Mouse (Mus musculus): ENCODE data around the gene 1810010D01Rik.
A peak's percentile ranks its signal among the peaks of the same experiment; 100 is the strongest.

Gene 1810010D01Rik

DNA sequence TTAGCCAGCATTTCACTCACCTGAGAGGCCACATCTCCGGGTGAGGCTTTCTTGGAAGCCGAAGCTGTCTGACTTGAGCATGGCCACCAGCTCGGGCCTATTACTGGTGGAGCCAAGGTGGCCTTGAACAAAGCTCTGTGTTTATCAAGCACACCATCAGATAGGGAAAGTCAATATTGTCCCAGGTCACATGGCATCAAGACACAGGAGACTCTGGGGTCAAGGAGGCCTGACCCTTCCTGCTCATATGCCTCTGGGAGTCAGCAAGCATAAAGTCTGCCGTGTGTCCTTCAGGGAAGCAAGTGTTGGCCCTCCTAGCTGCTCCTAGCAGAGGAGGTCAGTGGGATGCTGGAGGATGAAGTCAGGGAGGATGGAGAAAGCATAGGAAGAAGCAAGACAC lies at the start of gene 1810010D01Rik:
Gene 1810010D01Rik (minus strand): TSS at position 114 of the 400 bp plus-strand sequence.
- DNase-seq (ENCODE audit: low spot score in 2 of 2), result no peak

DNA sequence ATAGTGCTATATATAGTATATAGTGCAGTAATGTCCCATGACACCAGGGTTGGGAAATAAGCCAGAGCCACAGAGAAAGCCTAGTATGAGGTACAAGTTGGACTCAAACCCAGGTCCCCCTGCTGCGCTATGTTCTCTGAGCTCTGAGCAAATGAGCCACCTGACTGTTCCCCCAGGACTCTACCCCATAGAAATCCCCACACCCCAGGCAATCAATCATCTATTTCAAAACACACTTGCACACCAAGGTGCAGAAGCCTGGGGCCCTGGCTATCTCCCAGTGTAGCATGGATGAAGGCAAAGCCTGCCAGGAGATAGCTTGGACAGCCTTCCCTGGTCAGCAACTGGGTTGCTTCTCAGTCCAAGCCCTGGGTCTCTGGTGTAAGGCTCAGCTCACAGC lies 48.2 kb upstream of the 1810010D01Rik start:
- DNase-seq (ENCODE audit: low spot score in 2 of 2), result no peak

DNA sequence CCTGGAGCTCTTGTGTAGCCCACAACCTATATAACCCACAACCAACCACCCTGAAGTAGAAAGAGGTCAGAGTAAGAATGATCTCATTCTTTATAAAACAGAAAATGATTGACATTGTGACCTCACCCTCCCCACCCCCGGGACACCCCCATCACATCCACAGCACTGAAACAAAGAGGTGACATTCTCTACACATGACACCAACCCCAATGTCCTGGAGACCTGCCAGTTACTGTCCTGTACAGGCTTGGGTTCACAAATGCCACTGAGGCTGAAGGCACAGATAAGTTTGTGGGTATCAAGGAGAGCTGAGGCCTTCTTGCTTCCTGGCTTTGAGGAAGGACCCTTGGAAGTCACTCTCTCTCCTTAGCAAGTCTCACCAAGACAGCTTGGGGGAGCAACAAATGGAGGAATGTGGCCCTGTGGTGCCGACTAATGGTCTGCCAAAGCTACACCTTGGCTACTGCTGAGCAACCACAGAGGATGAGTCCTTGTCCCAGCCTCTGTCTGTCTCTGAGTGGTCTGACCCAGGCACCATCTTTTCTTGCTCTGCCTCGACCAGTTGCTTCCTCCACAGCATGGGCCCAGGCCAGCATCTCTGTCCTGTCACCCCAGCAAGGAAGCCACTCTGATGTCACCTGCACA lies 46.2 kb upstream of the 1810010D01Rik start:
- DNase-seq (ENCODE audit: low spot score in 2 of 2), result no peak

DNA sequence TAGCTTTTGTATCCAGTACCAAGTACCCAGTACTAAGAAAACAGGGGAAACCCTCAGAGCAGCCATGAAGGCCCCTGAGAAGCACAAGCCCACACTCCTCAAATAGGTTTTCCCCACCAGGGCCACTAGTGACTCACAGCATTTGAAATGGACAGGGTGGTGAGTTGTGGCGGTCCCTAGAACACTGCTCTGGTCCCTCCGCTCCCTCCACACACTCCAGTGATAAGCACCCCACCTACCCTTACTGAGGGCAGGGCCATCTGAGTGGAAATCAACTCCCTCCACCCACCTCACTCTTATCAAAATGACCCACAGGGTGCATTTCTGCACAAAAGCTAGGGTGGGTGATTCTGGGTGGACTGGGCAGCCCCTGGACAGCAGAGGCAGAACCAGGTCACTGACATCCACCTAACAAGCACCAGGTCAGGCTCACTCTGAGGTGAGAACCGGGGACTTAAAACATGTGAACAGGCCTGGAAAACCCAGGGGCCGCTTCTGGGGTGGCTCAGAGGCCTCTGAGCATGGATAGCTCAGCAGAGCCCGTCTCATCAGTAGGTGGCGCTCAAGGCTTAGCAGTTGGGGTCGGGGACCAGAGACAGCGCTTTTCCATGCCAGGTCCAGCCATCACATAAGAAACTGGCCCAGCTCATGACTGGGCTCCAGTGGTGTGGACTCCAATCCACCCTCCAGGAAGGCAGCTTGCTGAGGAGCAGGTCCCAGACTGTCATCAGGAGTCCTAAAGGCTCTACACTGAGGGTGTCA lies 45.0 kb upstream of the 1810010D01Rik start:
- peak; percentile 81 to 87 for DNase-seq (ENCODE audit: low spot score in 2 of 2)

DNA sequence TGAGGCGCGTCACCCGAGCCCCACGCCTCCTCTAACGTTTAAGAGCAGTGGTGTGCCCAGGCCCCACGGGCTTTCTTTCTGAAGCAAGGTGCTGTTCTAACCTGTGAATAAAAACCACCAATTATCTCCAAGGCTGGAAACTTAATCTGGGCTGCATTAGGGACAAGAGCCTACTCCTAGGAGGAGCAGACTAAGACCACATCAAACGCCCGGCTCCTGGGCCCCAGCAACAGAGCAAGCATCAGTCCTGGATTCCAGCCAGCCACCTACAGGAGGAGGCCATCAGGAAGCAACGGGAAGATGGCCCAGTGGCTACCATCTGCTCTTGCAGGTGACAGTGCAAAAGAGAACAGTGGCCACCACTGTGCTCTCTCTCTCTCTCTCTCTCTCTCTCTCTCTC lies 42.3 kb upstream of the 1810010D01Rik start:
- no peak for DNase-seq (ENCODE audit: low spot score in 2 of 2)

DNA sequence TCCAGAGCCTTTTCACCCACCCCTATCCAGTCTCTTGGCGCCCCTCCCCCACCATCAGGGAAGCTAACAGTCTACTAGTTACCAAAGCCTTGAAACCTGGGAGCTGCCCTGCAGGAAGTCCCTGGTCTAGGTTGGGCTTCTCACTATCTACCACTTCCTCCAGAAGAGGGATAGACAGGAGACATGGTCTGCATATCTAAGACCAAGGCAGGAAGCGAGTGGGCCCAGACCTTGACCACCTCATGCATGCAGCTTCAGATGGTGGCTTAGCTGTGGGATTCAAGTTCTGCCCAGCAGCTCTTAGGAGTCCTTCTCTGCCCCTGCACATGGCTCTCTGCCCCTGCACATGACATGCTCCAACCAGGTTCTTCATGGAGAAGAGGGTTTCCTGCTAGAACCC lies 41.0 kb upstream of the 1810010D01Rik start:
- no peak for DNase-seq (ENCODE audit: low spot score in 2 of 2)

DNA sequence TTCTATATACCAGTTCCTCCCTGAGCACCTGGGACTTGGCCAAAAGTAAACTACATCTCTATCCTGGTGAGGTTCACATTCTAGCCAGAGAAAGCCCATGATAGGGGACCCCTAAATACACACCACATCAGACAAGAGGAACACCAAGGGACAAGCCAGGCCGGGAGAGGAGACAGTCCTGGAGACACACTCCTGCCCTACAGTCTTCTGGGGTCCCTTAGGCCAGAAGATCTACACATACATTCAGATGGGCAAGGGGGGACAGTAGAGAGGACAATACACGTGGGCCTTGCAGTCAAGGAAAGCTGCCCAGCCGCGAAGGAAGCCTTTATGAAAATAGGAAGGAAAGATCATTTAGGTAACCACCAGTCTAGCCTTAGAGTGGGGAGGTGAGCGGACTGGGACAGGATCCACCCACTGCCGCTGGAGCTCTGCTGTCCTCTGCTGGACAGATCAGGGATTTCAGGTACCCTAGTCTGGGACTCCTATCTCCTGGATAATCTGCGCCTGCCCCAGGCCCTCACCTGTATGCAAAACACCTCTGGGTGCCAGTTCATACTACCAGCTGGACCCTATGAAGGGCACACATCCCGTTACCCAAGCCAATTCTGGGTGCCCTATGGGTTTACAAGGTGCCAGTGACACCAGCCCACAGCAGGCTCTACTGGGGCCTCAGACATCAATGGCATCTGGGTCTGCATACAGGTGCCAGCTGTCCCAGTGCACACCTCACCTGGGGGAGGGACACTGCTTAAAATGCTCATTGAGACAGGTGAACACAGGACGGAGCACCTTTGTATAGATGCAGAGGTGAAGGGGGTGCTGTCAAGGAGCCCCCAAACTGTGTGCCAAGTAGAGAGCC lies 35.2 kb upstream of the 1810010D01Rik start:
- peak; percentile 78 to 85 for DNase-seq (ENCODE audit: low spot score in 2 of 2)

DNA sequence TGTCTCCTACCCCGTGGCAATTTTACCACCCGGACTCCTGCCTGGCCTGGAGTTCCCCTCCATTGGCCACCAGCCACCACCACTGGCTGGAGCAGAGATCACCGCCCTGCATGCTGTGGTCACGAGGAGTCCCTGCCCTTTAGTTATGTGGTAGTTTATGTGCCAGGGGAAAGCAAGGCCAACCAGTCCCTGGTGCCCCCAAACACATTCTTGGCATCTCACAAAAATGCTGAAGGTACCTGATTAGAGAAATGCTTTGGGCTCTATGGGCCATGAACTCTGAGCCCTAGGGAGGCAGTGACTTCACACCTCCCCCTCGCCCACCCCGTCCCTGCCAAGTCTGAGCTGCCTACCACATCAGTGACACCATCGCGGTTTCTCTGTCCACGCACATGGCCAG lies 34.1 kb upstream of the 1810010D01Rik start:
- DNase-seq (ENCODE audit: low spot score in 2 of 2), result no peak

DNA sequence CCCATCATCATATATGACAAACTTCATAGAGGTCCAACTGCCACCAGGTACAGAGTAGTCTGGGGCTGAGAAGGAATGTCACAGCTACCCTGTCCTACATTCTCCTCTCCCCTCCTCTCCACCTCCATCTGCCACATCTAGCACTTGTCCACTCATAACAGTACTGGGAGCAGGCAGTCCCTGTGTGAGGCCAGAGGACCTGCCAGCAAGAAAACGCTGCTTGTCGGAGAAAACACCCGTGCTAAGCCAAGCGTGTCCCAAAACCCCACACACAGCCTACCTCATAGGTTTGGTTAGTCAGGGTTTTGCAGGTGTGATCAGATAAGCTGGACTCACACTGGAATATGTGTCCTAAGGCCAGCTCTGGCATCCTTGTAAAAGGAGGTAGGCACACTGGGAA lies 33.0 kb upstream of the 1810010D01Rik start:
- no peak for DNase-seq (ENCODE audit: low spot score in 2 of 2)

DNA sequence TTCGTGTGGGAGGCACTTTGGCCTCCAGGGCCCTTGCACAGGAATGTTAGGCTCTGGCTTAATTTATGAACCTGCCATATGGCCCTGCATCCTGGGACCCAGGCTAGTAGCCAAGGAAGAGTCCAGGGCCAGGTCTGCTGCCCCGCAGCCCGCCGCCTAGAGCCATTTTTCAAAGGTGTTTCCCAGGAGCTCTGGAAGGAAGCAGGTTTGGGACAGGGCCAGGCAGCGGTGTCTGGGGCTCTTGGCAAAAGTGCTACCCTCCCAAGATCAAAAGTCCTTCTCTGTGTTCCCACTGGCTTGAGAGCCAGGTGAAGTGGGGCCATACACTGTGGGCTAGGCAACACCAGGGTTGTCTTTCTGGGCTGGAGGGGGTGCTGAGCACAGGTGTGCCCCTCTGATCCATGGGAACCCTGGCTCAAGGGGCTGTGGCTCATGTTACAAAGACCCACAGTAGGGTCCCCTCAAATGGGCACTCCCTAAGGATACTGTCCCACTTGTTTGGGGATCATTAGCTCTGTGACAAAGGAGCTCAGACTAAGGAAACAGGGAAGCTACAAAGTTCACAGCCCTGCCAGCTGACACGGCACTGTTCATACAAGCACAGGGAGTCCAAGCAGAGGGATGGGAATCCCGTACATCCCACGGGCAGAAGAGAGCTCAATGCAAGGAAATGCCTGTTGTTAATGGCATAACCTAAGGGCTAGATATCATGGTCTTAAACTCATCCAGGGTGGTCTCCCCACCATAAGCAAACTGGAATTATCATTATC lies 32.0 kb upstream of the 1810010D01Rik start:
- DNase-seq (ENCODE audit: low spot score in 2 of 2), result no peak

DNA sequence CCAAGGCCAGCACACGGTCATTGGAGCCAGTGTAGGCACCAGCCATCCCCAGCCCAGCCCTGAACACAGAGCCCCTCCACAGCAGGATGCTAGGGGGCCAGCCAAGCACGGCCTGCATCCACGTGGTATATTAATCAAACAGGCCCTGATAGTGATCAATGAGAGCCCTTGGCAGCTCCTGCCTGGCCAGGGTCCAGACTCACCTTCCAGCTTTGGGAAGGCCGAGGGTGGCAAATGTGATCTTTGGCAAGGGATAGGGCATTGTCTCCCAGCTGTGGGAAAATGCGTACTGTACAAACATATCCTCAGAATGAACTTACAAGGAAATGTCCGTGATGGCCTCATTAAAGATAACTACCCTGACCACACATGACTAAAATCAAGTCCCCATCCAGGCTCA lies 31.2 kb upstream of the 1810010D01Rik start:
- no peak for DNase-seq (ENCODE audit: low spot score in 2 of 2)

DNA sequence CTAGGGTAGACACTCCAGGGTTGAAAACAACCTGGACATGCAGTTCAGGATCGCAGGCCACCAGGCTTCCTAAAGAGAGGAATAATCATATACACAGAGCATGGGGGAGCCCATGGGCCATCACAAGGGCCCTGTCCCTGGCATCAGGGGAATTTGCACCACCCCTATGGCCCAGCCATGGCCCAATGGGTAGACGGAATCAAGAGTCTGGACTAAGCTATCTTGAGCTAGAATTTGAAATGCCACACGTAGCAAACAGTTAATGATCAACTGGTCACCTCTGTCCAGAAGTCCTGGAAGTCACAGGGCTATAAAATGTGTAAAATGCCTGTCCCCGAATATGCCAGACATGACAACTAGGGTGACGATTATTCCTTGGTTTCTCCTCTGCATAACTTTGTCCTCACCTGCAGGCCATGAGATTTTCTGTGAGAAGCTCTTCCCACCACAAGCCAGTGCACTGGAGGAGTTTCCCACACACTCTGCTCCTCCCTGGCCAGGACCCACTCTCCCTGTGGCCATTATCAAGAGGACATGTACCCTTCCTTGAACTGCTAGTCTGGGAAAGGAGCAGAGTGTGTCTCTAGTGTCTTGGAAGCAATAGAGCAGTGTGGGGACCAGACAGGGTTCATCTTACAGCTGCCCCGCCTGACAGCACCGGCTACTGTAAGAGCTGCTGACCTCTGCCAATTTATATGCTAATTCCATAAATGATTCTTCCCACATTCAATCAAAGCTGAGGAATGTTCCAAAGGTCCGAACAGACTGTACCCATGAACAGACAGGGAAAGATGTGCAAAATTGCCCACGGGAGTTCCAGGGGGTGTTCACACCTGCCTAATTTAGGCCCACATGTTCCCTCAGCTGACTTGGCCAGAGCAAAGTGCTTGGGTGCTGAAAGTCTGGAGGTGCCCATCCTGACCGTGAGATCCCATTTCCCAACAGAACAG lies 27.2 kb upstream of the 1810010D01Rik start:
- DNase-seq (ENCODE audit: low spot score in 2 of 2), result no peak

DNA sequence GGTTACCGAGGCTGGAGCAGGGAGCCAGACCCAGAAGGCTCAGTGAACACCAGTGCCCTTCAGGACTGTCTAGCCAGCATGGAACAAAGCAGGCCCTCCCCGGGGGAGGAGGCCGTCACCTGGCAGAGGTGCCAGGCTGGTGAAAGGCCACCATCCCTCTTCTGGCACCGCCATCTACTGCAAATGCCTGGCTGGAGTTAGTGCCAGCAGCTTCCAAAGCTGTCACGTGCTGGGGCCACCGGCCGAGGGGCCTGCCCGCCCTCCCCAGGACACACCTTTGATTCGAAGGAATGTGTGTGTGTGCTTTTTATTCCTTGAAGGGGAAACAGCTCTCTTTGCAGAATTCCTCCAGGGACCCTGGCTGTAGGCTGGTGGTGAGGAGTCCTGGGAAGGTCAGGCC lies 23.7 kb upstream of the 1810010D01Rik start:
- no peak for DNase-seq (ENCODE audit: low spot score in 2 of 2)

DNA sequence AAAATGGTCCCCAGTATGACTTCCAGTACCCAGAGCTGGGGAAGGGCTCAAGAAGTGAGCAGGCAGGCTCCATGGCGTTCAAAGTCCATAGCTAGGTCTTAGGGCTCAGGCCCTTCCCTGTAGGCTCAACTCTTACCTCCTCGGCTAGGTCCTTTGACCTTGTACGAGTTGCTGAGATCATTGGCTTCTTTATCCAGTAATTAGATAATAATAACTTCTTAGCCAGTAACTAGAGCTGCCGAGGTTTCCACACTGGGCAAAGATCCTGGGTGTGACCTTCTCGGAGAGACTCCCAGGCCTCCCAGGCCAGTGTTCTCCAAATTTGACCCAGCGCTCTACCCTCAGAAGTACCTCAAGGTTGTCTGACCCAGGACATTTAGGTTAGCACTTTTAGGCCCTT lies 18.7 kb upstream of the 1810010D01Rik start:
- no peak for DNase-seq (ENCODE audit: low spot score in 2 of 2)

DNA sequence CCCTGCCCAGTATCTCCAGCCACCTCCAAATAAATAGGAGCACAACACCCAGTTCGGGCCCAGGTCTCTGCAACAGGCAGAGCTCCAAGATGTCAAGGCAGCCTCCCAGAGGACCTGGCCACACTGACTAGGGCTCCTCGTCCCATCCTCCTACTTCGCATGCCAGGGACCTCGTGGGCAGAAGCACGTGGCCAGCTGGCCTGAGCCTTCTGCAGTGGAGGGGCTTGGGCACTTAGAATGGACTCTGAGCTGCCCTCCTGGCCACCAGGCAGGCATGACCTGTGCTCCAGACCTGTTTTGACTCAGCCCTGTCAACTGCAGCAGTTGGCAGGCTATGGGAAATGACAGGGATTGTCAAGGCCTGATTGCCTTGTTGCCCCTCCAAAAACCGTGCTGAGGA lies 17.7 kb upstream of the 1810010D01Rik start:
- no peak for DNase-seq (ENCODE audit: low spot score in 2 of 2)

DNA sequence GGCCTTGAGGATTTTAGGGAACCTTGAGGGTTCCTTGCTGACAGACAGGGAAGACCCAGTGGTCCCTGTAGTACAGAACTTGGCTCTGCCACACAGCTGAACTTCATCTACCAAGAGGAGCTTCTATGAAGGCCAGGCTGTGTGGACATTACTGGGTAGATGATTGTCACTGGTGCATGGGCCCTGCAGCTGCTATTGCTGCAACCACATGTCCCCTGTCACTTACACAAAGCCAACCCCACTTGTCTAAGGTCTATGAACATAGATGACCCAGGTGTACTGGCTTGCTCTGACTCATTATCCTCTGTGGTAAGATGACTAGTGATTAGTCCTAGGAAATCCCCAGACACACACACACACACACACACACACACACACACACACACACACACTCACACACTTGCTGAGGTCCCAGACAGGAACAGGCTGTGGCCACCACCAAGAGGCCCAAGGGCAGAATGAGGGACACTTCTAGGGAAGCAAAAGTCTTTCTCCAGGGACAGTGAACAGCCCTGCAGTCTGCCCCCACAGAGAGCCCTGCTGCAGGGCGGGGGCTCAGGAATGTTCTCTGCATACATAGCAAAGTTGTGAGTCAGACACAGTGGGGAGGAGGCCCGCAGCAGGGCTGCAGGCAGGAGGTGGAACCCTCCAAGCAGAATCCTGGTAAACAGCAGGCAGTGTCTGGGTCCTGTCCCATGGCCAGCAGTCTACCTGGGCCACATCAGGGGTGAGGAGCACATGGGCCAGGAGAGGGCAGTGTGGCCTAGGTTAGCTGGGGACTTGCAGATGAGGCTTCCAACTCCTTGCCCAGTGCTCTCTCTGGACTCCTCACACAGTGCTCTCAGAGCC lies 14.1 kb upstream of the 1810010D01Rik start:
- DNase-seq (ENCODE audit: low spot score in 2 of 2), result peak; percentile 53 to 63

DNA sequence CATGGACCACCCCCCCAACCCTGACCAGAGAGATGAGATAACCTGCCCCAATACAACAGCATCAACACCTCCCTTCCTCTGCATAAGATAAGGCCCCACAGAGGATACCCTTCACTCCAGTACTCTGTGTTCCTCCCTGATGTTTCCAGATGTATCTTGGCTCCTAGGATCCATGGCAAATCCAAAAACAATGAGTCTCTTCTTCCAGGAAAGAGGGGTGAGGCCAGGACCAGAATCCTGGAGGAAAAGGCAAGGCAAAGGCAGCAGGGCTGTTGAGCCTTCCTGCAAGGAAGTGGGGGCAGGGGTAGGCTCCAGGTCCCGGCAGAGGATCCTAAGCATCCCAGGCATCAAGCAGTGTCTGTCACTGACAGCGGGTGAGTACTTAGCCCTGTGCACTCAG lies 13.4 kb upstream of the 1810010D01Rik start:
- no peak for DNase-seq (ENCODE audit: low spot score in 2 of 2)

DNA sequence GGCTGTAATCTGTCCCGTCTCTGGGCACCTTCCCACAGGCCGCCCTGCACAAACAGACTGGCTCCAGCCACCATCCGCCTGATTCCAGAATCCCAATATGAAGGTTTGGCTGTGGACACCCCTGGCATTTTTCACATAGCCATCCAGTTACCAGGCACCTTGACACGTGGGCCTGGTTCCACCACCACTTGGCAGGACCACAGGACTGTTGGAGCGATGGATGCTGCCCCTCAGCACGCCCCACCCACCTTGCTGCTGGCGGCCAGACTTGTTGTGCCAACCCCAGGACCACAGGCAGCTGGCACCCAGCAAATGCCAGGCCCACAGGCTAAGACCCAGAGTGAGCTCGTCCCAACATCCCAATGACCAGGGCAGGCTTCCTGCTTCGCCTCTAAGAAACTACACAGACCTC lies 11.5 kb upstream of the 1810010D01Rik start:
- no peak for DNase-seq (ENCODE audit: low spot score in 2 of 2)

DNA sequence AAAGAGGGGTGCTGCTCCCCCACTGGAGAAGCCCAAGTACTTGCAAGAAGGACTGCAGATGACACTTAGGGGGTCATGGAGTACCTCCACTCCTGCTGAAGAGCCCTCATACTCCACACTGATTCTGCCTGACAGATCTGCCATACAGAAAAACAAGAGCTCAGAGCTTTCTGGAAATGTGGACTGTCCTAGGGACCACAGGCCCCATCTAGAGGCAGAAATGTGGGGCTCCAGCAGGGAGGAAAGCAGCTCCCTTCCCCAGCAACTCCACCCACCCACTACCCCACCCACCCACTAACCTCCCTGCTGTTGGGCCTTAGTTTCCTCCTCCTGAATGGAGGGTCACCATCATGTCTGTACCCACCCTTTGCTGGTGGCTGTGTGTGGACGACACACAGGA lies 8.7 kb upstream of the 1810010D01Rik start:
- no peak for DNase-seq (ENCODE audit: low spot score in 2 of 2)

DNA sequence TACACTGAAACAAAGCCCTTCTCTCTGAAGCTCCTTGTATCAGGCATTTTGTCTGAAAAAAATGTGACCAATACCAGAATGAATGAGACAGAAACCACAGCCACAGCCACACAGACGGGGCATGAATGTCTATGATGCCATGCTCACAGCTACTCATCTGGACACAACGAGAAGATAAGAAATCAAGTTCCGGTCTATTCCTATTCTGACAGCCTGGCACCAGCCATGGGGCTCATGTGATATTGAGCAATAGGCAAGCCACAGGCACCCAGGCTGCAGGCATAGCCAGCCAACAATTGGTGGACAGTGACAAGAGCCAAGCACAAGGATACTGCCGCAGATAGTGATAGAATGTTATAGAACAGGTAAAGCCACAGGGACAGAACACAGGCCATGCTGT lies 7.6 kb upstream of the 1810010D01Rik start:
- DNase-seq (ENCODE audit: low spot score in 2 of 2), result no peak
